7 mouse cellular contexts compared by ENCODE assay signal in genomic region chr13:46534171-46534968, GRCm38 (mm10). TPM values are rescaled to one million over a fixed set of nuclear protein-coding genes. Genes with fewer than 3 reads are reported as not detected.
DNase-seq lines count a peak whose midpoint lies in the region; ATAC-seq and TF ChIP-seq lines count a peak whose summit lies in the region.

No protein-coding gene starts in this region.

- peak; percentile 90 for DNase-seq in brain, embryonic 14.5 days (ENCODE audit: low read depth)
- peak; percentile 47 for DNase-seq in embryo, embryonic 11.5 days (ENCODE audit: low read depth, low spot score)
- peak; percentile 32 for DNase-seq in heart, postnatal 4 days
- DNase-seq in midbrain, embryonic 14.5 days: peak; percentile 70
- DNase-seq in spleen, adult 18-20 months: no peak
- no peak for DNase-seq in cerebellum, adult 11-12 months
- DNase-seq in layer of hippocampus, adult 9-10 months (ENCODE audit: low spot score): no peak

- TF ChIP-seq CTCF in brain, embryonic 14.5 days (IDR thresholded peaks at IDR 0.05; ENCODE audit: borderline replicate concordance, extremely low read depth, insufficient read depth, insufficient read length): no peak

- H3K4me2 ChIP-seq in midbrain, embryonic 14.5 days (ENCODE audit: low read length): peak overlapping the region; percentile 38

- 0 out of 2 replicates have a peak, but pooled peaks cover 4% of the 10 kb centered on the region for H3K27me3 ChIP-seq in midbrain, embryonic 14.5 days (ENCODE audit: control insufficient read depth, insufficient read depth, low read length)

- WGBS in midbrain, embryonic 14.5 days: 4% methylated on average over 11 of the region's 11 CpGs

- H3K36me3 ChIP-seq in midbrain, embryonic 14.5 days (ENCODE audit: control insufficient read depth, insufficient read depth, low read length): no peaks in the 10 kb centered on the region

- 0 out of 2 replicates have a peak overlapping the region, but pooled peaks have one; percentile 2 for H3K27ac ChIP-seq in midbrain, embryonic 14.5 days (replicated peaks; ENCODE audit: low read depth, low read length)

- TF ChIP-seq POLR2A in brain, embryonic 14.5 days (IDR thresholded peaks at IDR 0.05; ENCODE audit: borderline replicate concordance, extremely low read depth, insufficient read depth, insufficient read length, poor library complexity, severe bottlenecking): no peak

- no peaks in the 10 kb centered on the region for H3K9me3 ChIP-seq in midbrain, embryonic 14.5 days (ENCODE audit: control insufficient read depth, low read length)

- H3K4me1 ChIP-seq in midbrain, embryonic 14.5 days (ENCODE audit: control insufficient read depth, insufficient read depth, low read length): peaks cover 10% of the 10 kb centered on the region; the same call in 1 of the 2 replicates

- H3K4me3 ChIP-seq in midbrain, embryonic 14.5 days (replicated peaks; ENCODE audit: low read depth, low read length): no peak overlapping the region

- ATAC-seq in midbrain, embryonic 14.5 days (ENCODE audit: low FRiP score, low TSS enrichment): peak; percentile 84

- no peak overlapping the region; the same call in 1 of the 2 replicates for H3K9ac ChIP-seq in midbrain, embryonic 14.5 days (replicated peaks; ENCODE audit: low read length)

RNA-seq across cellular contexts. Expression of gene Cap2, which starts 32.7 kb away (rescaled TPM):
- 13.0 and 18.3 TPM in 2 replicates for polyA plus RNA-seq in brain, embryonic 14.5 days (2012; rRNA removed)
- total RNA-seq in heart, postnatal 4 days (2021): 100 to 1,000 TPM; 182 to 185 TPM
- polyA plus RNA-seq in midbrain, embryonic 14.5 days (2014; fragmentation: Nextera tagmentation; extraction: Ambion mirVana): 6.6 and 8.4 TPM in 2 replicates

Comparison
In these comparisons a context has a peak if more than half of its experiments do, and no peak if none do; other contexts are left out.
1. DNase-seq: peak in brain, embryonic 14.5 days (single experiment), embryo, embryonic 11.5 days (single experiment), heart, postnatal 4 days (single experiment) and midbrain, embryonic 14.5 days (single experiment); none in spleen, adult 18-20 months (0 of 2), cerebellum, adult 11-12 months (single experiment) and layer of hippocampus, adult 9-10 months (single experiment).